Mouse (Mus musculus) layer of hippocampus, adult 9-10 months (tissue): ENCODE data around the gene E4f1.
A peak's percentile ranks its signal among the peaks of the same experiment; 100 is the strongest.

Experiments used
- DNase-seq: peaks from one replicate; pipeline ENCODE4 v3.0.0; 2022; ENCODE audit warnings: low spot score

Gene E4f1

GRCm38 (mm10) chr17:24481027-24481815 is 11.1 kb upstream of the E4f1 start:
- DNase-seq: no peak

- no peak for DNase-seq
Observed at GRCm38 (mm10) chr17:24480201-24480826, 10.2 kb upstream of the E4f1 start.

- no peak for DNase-seq
Observed at GRCm38 (mm10) chr17:24479431-24479830, 9.3 kb upstream of the E4f1 start.

- peak; percentile 97 for DNase-seq
Observed at GRCm38 (mm10) chr17:24478663-24479380, 8.7 kb upstream of the E4f1 start, which contains the start of gene Mlst8. Mlst8 (minus strand) TSS chr17:24479078.

GRCm38 (mm10) chr17:24477985-24478600 is 8.0 kb upstream of the E4f1 start:
- no peak for DNase-seq

- DNase-seq: no peak
Observed at GRCm38 (mm10) chr17:24477053-24477984, 7.2 kb upstream of the E4f1 start.

- no peak for DNase-seq
Observed at GRCm38 (mm10) chr17:24476022-24476776, 6.1 kb upstream of the E4f1 start.

GRCm38 (mm10) chr17:24475586-24475985 is 5.5 kb upstream of the E4f1 start:
- DNase-seq: no peak

- no peak for DNase-seq
Observed at GRCm38 (mm10) chr17:24474557-24474956, 4.4 kb upstream of the E4f1 start.

- no peak for DNase-seq
Observed at GRCm38 (mm10) chr17:24473612-24474275, 3.6 kb upstream of the E4f1 start, which contains the start of gene Bricd5. Bricd5 (plus strand) TSS chr17:24473884.

- no peak for DNase-seq
Observed at GRCm38 (mm10) chr17:24472512-24472911, 2.4 kb upstream of the E4f1 start.

GRCm38 (mm10) chr17:24470701-24471527 is 801 bp upstream of the E4f1 start:
- DNase-seq: no peak

GRCm38 (mm10) chr17:24469336-24469909 is 690 bp downstream of the E4f1 start:
- DNase-seq: no peak

GRCm38 (mm10) chr17:24468636-24469246 is 1.4 kb downstream of the E4f1 start:
- DNase-seq: no peak

GRCm38 (mm10) chr17:24463374-24464133 is 6.6 kb downstream of the E4f1 start:
- no peak for DNase-seq

GRCm38 (mm10) chr17:24462932-24463331 is 7.2 kb downstream of the E4f1 start:
- DNase-seq: no peak

- no peak for DNase-seq
Observed at GRCm38 (mm10) chr17:24461580-24461979, 8.5 kb downstream of the E4f1 start.
